In genomic region chr9:42793581-42793980, GRCm38 (mm10) we compare ENCODE assay signal across 18 mouse cellular contexts.
DNase-seq lines count a peak whose midpoint lies in the region; ATAC-seq lines count a peak whose summit lies in the region.
"Had no signal": no experiment of that assay in that cellular context is flagged by ENCODE, and none has a peak within 500 bp of the region (broad histone marks: within the 10 kb centered on the region; RNA-seq: fewer than 3 reads in every experiment).

No protein-coding gene starts in this region.

- peak; percentile 17; the same call in 1 of the 2 replicates for ATAC-seq in lung, embryonic 16.5 days (ENCODE audit: low read depth)
- ATAC-seq: forebrain, embryonic 13.5 days; forebrain, embryonic 15.5 days had no signal

- no peaks in the 10 kb centered on the region for H3K36me3 ChIP-seq in heart, embryonic 10.5 days
- no peaks in the 10 kb centered on the region for H3K36me3 ChIP-seq in lung, embryonic 16.5 days (ENCODE audit: control insufficient read depth, insufficient read depth, low read length)
- H3K36me3 ChIP-seq: embryonic facial prominence, embryonic 10.5 days; embryonic facial prominence, embryonic 12.5 days; forebrain, embryonic 15.5 days had no signal

- no peak overlapping the region for H3K9ac ChIP-seq in lung, embryonic 16.5 days (ENCODE audit: low read length)
- H3K9ac ChIP-seq: embryonic facial prominence, embryonic 12.5 days; forebrain, embryonic 13.5 days; forebrain, embryonic 15.5 days had no signal

- 68% methylated on average over 8 of the region's 8 CpGs for WGBS in heart, embryonic 10.5 days
- WGBS in lung, embryonic 16.5 days, result 30% methylated on average over 8 of the region's 8 CpGs

- H3K9me3 ChIP-seq in heart, embryonic 10.5 days, result no peaks in the 10 kb centered on the region
- no peaks in the 10 kb centered on the region for H3K9me3 ChIP-seq in lung, embryonic 16.5 days (ENCODE audit: control insufficient read depth, low read length)
- H3K9me3 ChIP-seq: embryonic facial prominence, embryonic 10.5 days; embryonic facial prominence, embryonic 12.5 days; forebrain, embryonic 13.5 days; forebrain, embryonic 15.5 days had no signal

- H3K4me3 ChIP-seq in heart, embryonic 10.5 days, result no peak overlapping the region
- H3K4me3 ChIP-seq in lung, embryonic 16.5 days (ENCODE audit: low read length), result no peak overlapping the region
- H3K4me3 ChIP-seq: embryonic facial prominence, embryonic 10.5 days; embryonic facial prominence, embryonic 12.5 days; forebrain, embryonic 13.5 days; forebrain, embryonic 15.5 days had no signal

- DNase-seq in heart, embryonic 10.5 days (ENCODE audit: low spot score), result peak; percentile 62
- no peak for DNase-seq in heart, adult 9 months (ENCODE audit: low spot score in 2 of 2)
- DNase-seq in lung, postnatal 14 days, result no peak
- peak; percentile 2 for DNase-seq in lung, postnatal 36 days
- DNase-seq in lung, postnatal 25 days (ENCODE audit: low spot score), result no peak
- DNase-seq in urinary bladder, postnatal 10 days (ENCODE audit: low spot score), result no peak
- DNase-seq: adrenal gland, adult 2 months; adrenal gland, postnatal 10 days; adrenal gland, postnatal 25 days; cerebellum, adult 11-12 months; cerebellum, adult 2 months; cerebellum, adult 9-10 months; cerebellum, postnatal 25 days had no signal

- H3K27ac ChIP-seq in heart, embryonic 10.5 days, result no peak overlapping the region
- H3K27ac ChIP-seq in lung, embryonic 16.5 days (ENCODE audit: low read length), result no peak overlapping the region
- H3K27ac ChIP-seq: embryonic facial prominence, embryonic 10.5 days; embryonic facial prominence, embryonic 12.5 days; forebrain, embryonic 13.5 days; forebrain, embryonic 15.5 days had no signal

- peaks cover 48% of the 10 kb centered on the region for H3K27me3 ChIP-seq in heart, embryonic 10.5 days (ENCODE audit: insufficient read depth, poor library complexity, severe bottlenecking)
- no peaks in the 10 kb centered on the region for H3K27me3 ChIP-seq in lung, embryonic 16.5 days (ENCODE audit: control insufficient read depth, insufficient read depth, low read depth, low read length)
- H3K27me3 ChIP-seq: embryonic facial prominence, embryonic 12.5 days had no signal

- no peak overlapping the region for H3K4me2 ChIP-seq in lung, embryonic 16.5 days (ENCODE audit: low read depth, low read length)
- H3K4me2 ChIP-seq: embryonic facial prominence, embryonic 12.5 days; forebrain, embryonic 13.5 days; forebrain, embryonic 15.5 days had no signal

- H3K4me1 ChIP-seq in heart, embryonic 10.5 days, result peaks cover 15% of the 10 kb centered on the region
- H3K4me1 ChIP-seq in lung, embryonic 16.5 days (replicated peaks; ENCODE audit: control insufficient read depth, insufficient read depth, low read length), result peaks cover 9% of the 10 kb centered on the region; the same call in 1 of the 2 replicates

Comparison
In these comparisons a context has a peak if more than half of its experiments do, and no peak if none do; other contexts are left out.
1. DNase-seq: peak in heart, embryonic 10.5 days (single experiment) and lung, postnatal 36 days (single experiment); none in heart, adult 9 months (0 of 2), lung, postnatal 14 days (single experiment), lung, postnatal 25 days (single experiment) and urinary bladder, postnatal 10 days (single experiment).